Mouse (Mus musculus): Measurements from ENCODE around the gene Pcyox1.

DNA sequence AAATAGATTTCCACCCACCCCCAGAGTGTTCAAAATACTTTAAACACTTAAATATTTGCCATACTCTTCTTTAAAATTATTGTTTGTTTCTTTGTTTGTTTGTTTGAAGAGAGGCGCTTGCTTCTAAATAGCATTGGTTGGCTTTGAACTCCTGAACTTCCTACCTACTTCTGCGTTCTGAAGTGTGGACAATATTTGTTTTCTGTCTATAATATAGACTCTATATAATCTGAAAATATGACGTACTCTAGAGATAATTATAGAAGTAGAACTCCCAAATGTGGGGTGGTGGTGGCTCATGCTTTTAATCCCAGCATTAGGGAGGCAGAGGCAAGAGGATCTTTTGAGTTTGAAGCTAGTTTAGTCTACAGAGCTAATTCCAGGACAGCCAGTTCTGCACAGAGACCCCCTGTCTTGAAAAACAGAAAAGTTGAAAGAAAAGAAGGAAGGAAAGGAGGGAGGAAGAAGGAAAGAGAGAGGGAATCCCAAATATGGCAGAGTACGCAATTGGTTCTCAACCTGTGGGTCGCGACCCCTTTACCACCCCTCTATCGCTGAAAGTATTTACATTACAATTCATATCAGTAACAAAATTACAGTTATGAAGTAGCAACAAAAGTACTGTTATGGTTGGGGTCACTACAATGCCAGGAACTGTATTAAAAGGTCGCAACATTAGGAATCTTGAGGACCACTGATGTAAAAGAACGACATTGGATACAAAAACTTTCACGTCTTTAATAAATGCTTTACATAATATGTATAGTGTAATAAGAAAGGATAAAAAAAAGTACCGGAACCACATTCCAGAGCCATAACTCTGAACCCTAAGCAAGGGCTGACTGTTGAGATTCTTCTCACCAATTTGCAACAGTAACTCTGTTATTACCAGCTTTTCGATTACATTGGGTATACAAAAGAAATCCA is 6.0 kb upstream of the Pcyox1 start:
- no peak for TF ChIP-seq CTCF (IDR thresholded peaks at IDR 0.05; ENCODE audit: low read depth, low read length)
- no peak for TF ChIP-seq POLR2A (IDR thresholded peaks at IDR 0.05; ENCODE audit: borderline replicate concordance, low read depth, low read length)
